Mouse (Mus musculus): ENCODE measurements around the gene Vmn2r41. TPM values are rescaled to one million over a fixed set of nuclear protein-coding genes. Genes with fewer than 3 reads are reported as not detected.
"Not testable (repeated sequence)": the region's sequence is repeated elsewhere in the genome, so short reads cannot be mapped to it uniquely, and the experiment has no call there.

Vmn2r41 gene
- not detected for polyA plus RNA-seq (2017; shearing (Covaris generic))

- not testable (repeated sequence) for ATAC-seq
Observed at GRCm38 (mm10) chr7:8161554-8161953, at the start of gene Vmn2r41. Gene Vmn2r41 (minus strand): TSS chr7:8161654.

- ATAC-seq, result not testable (repeated sequence)
Observed at GRCm38 (mm10) chr7:8200220-8200619, 38.8 kb upstream of the Vmn2r41 start, which contains the start of gene Vmn2r42. Gene Vmn2r42 (minus strand): TSS chr7:8200320.

GRCm38 (mm10) chr7:8092871-8093270, 68.6 kb downstream of the Vmn2r41 start:
- not testable (repeated sequence) for ATAC-seq

Other genes with a start within 250 kb of the Vmn2r41 start
- gene Vmn2r42, start 38.7 kb upstream of the Vmn2r41 start, polyA plus RNA-seq (2017; shearing (Covaris generic)), result not detected
- gene Vmn2r43, start 98.9 kb upstream of the Vmn2r41 start, polyA plus RNA-seq (2017; shearing (Covaris generic)), result not detected
- not detected for gene Vmn2r44, start 221.7 kb upstream of the Vmn2r41 start, polyA plus RNA-seq (2017; shearing (Covaris generic))